In the genomic region with DNA sequence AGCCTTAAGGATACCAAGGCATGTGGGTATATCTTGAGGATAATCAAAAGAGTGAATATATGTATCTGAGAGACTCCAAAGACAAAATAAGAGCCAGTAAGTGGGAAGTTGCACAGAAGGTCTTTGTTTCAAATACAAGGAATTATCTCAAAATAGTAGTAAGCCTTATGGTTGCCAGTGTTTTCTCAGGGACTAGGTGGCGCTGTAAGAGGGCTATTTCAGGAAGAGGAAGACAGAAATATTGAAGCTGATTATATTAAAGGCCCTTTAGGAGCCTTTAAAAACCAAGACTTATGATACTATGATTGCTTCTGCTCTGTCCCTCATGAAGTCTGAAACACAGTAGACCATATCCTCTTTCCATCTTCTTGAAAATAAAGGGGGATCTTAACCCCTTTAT, we compare ENCODE assay signal across 25 mouse cellular contexts. TPM values are rescaled to one million over a fixed set of nuclear protein-coding genes. Genes with fewer than 3 reads are reported as not detected.
"Had no signal": no experiment of that assay in that cellular context is flagged by ENCODE, and none has a peak within 500 bp of the region (broad histone marks: within the 10 kb centered on the region; RNA-seq: fewer than 3 reads in every experiment).

No protein-coding gene starts in this region.

- H3K9ac ChIP-seq: limb, embryonic 12.5 days; limb, embryonic 15.5 days; liver, embryonic 14.5 days; liver, postnatal 0 days; lung, embryonic 14.5 days; stomach, embryonic 15.5 days had no signal

- H3K9me3 ChIP-seq: limb, embryonic 15.5 days; stomach, embryonic 15.5 days had no signal

- H3K4me1 ChIP-seq: limb, embryonic 12.5 days; limb, embryonic 15.5 days; stomach, embryonic 15.5 days had no signal

- H3K4me2 ChIP-seq: limb, embryonic 12.5 days; limb, embryonic 15.5 days; liver, embryonic 11.5 days; lung, embryonic 14.5 days; midbrain, embryonic 11.5 days; stomach, embryonic 15.5 days had no signal

- ATAC-seq: liver, postnatal 0 days had no signal

- DNase-seq: kidney, adult 18-20 months; kidney, adult 9 months; kidney, postnatal 14 days; liver, postnatal 0 days; lung, embryonic 14.5 days; lung, postnatal 10 days; lung, postnatal 36 days; midbrain, embryonic 14.5 days; right cerebral cortex, postnatal 14 days; spleen, adult 18-20 months; thymus, adult 18-20 months; thymus, postnatal 36 days had no signal

- H3K27me3 ChIP-seq: limb, embryonic 12.5 days; limb, embryonic 15.5 days; stomach, embryonic 15.5 days had no signal

- H3K27ac ChIP-seq: limb, embryonic 12.5 days; limb, embryonic 15.5 days; liver, embryonic 14.5 days; stomach, embryonic 15.5 days had no signal

- H3K4me3 ChIP-seq: limb, embryonic 12.5 days; limb, embryonic 15.5 days; stomach, embryonic 15.5 days had no signal

RNA-seq across cellular contexts. Expression of a gene that starts 25.1 kb away (rescaled TPM):
- total RNA-seq: left cerebral cortex, postnatal 25 days; megakaryocyte progenitor cell, adult 5-6 weeks; megakaryocyte-erythroid progenitor cell, adult 5-6 weeks had no signal
- polyA plus RNA-seq: intestine, embryonic 14.5 days; kidney, embryonic 16.5 days; limb, embryonic 12.5 days; limb, embryonic 15.5 days; liver, embryonic 11.5 days; liver, embryonic 14.5 days; liver, postnatal 0 days; midbrain, embryonic 11.5 days; midbrain, embryonic 14.5 days; midbrain, postnatal 0 days; neural tube, embryonic 11.5 days; stomach, embryonic 15.5 days had no signal
